Mouse (Mus musculus): ENCODE measurements around the gene Sptbn1.

Sptbn1 gene

GRCm38 (mm10) chr11:30211141-30211540, 56.8 kb downstream of the Sptbn1 start:
- no peak for DNase-seq (ENCODE audit: low spot score)

DNA sequence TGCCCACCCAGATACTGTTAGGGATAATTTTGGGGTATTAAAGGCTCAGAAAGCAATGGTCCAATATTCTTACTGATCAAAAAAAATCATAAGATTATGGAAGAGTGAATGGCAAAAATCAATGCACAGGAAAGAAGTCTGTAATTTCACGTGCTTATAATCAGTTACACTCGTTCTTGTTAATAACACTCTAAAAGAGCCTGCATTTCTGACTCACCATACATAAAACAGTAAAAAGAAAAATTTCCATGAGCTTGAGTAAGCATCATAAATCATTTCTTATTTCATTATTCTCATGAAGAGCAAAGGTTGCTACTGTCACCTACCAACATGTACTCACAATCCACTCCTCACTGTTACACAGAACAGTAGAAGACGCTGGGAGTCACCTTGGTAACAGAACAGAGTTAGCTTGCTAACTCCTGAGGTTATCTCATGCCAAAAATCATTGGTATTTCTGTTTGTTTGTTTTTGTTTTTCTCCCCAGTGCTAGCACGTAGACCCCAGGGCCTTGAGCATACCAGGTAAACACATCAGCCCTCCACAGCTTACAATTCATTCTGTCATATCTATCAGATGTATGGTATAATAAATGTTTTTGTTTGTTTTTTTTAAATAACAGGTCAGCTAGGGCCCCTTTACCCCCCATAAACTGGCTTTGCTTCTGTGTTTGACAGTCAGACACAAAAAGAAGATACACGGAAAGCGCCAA, 57.7 kb downstream of the Sptbn1 start:
- DNase-seq (ENCODE audit: low spot score): no peak

GRCm38 (mm10) chr11:30209495-30209894, 58.5 kb downstream of the Sptbn1 start:
- no peak for DNase-seq (ENCODE audit: low spot score)

GRCm38 (mm10) chr11:30204398-30204797, 63.6 kb downstream of the Sptbn1 start:
- DNase-seq (ENCODE audit: low spot score): peak; percentile 59

DNA sequence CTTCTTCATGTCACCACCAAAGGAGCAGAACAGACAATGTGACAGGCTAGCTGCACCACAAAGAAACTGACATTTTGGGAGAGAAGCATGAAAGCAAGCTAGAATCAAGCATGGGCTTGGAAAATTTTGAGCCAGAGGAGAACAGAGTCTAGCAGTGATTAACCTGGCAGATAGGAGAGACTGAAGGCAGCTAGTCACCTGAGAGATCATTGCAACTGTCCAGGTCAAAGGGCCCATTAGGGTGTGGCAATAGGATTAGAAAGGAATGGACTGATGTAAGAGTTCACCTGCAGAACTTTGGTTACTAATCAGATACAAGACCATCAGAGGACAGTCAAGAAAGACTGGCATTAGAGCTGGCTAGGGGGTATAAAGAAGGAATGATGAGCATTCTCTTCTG, 67.6 kb downstream of the Sptbn1 start:
- DNase-seq (ENCODE audit: low spot score): peak; percentile 84

GRCm38 (mm10) chr11:30198091-30198675, 69.8 kb downstream of the Sptbn1 start:
- peak; percentile 92 for DNase-seq (ENCODE audit: low spot score)

DNA sequence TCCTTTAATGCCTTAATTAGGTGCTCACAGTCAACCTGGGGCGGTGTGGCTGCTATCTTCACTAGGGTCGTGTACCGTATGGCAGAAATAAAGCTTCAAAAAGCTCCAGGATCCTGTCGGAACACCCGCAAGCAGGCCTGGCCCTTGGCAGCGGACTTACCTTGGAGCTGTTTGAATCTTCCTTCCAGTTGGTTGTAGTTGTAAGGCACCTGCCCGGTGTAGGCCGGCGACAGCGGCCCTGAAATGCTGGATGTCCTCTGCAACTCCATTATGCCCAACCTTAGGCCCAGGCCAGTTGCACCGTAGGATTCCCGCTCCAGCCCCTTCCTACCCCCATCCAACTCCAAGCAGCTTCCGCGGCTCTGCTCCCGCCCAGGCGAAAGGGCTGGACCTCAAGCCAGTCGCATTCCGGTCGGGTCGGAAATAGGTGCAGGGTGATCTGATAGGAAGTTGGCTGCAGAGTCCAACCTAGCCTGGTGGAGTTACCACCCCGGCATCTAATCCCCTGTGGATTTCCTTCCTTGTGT, 70.3 kb downstream of the Sptbn1 start:
- DNase-seq (ENCODE audit: low spot score): peak; percentile 90

- no peak for DNase-seq (ENCODE audit: low spot score)
Observed at GRCm38 (mm10) chr11:30196368-30197070, 71.5 kb downstream of the Sptbn1 start.

- no peak for DNase-seq (ENCODE audit: low spot score)
Observed at GRCm38 (mm10) chr11:30195756-30196155, 72.2 kb downstream of the Sptbn1 start.

GRCm38 (mm10) chr11:30194800-30195199, 73.2 kb downstream of the Sptbn1 start:
- DNase-seq (ENCODE audit: low spot score): no peak

GRCm38 (mm10) chr11:30190959-30191358, 77.0 kb downstream of the Sptbn1 start:
- DNase-seq (ENCODE audit: low spot score): peak; percentile 58

DNA sequence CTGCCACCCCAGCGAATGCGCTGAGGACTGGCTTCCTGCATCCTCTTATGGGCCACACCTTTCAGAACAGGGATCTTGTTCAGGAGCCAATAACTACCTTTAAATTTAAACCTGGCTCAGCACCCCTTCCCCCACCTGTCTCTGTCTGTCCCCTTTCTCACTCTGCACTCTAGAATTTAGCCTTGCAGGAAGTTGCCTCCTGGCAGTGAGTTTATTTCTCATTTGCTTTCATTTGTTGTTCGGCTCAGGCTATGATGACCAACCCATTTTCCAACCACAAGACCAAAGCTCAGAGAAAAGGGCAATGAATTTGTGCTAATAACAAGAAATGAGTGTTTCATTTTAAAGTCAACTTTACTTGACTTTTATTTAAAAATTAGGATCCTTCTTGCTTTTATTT, 77.9 kb downstream of the Sptbn1 start:
- no peak for DNase-seq (ENCODE audit: low spot score)

DNA sequence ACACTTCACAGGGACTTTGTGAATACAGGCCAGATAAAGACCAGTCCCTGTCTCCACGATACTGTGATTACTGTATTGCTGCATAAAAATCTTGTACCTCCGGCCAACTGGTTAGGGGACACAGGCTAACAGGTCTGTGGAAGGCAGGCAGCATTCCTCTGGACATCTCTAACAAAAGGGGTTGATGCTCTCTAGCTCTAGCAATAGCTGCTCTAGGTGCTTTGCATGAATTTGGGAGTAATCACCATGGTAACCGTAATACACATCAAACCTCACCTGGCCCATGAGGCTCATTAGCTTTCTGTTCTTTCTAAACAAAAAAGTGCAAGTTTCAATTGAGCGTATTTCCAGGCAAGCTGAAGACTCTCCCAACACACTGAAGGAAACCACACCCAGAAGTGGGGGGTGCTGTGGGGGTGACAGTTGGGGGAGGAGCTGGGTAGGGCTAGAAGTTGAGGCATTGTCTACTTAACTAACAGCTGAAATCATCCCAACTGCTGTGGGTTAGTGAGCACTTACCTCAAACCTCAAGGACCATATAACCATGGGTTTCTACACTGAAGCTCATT, 81.0 kb downstream of the Sptbn1 start:
- DNase-seq (ENCODE audit: low spot score): no peak

DNA sequence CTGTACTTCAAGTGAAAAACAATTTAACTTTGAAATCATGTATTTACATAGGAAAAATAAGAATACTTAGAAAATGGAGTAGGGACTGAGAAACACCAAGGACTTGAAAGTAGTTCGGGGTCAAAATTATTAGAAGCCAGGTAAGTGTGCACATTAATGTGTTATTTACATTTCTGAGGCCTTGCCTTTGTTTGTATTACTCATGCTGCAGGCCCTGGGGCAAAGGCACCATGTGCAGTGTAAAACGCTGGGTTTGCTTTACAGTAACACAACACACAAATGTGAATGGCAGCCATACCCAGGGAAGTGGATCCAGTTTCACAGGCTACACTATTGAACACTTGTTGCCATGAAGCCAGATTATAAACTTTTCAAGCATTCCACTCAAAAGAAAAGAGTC, 83.4 kb downstream of the Sptbn1 start:
- DNase-seq (ENCODE audit: low spot score): no peak

DNA sequence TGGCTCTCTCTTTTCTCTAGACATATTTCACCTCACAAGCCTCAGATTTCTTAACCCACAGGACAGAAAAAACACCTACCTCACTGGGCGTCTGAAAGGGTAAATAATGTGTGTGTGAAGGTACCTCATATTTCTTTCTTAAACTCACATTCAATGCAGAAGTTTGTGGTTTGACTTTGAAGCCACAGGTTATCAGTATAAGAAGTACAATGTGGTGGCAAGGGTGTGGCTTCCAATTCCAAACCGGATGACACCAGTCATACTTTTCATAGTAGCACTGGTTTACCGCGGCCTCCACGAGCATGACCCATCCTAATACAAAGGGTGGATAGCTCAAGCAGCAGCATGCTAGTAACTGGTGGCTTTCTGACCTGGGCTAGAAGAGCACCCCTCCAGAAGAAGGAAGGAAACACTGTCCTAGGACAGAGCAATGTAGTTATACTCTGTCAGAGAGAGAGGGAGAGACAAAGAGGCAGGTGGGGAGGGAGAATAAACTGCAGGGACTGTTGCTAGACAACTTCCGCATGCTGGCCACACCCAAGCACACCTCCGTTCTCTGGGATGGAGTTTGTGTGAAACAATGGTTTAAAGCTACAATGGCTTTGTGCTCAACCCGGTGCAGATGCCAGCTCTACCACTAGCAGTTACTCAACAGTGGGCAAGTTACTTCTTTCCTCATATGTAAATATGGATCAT, 85.1 kb downstream of the Sptbn1 start:
- DNase-seq (ENCODE audit: low spot score): no peak

- no peak for DNase-seq (ENCODE audit: low spot score)
Observed at GRCm38 (mm10) chr11:30178193-30178592, 89.8 kb downstream of the Sptbn1 start.

GRCm38 (mm10) chr11:30177145-30177840, 90.7 kb downstream of the Sptbn1 start:
- DNase-seq (ENCODE audit: low spot score): no peak

DNA sequence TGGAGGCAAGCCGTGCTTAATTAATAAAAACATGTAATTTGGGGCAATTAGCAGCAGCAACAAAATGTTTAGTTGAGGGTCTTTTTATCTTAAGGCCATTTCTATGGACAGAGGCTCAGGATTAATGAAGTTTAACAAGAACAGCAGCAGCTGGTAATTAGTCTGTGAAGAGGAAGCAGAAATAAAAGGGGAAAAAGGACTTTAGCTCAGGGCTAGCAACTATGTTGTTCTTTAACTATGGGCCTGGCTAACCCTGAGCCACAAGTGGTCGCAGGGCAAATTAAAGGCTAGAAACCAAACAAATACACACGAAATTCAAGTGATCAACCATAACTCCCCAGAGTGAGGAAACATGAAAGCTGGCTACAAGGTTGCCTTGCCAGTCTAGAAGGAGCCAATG, 91.9 kb downstream of the Sptbn1 start:
- no peak for DNase-seq (ENCODE audit: low spot score)

GRCm38 (mm10) chr11:30175623-30176022, 92.4 kb downstream of the Sptbn1 start:
- DNase-seq (ENCODE audit: low spot score): no peak

GRCm38 (mm10) chr11:30171586-30172178, 96.3 kb downstream of the Sptbn1 start:
- no peak for DNase-seq (ENCODE audit: low spot score)

- DNase-seq (ENCODE audit: low spot score): no peak
Observed at GRCm38 (mm10) chr11:30171184-30171583, 96.8 kb downstream of the Sptbn1 start.
